Mouse (Mus musculus) B cell, adult 67 days (primary cell): Measurements from ENCODE around the gene Tnc. TPM values are rescaled to one million over a fixed set of nuclear protein-coding genes. Genes with fewer than 3 reads are reported as not detected.

ENCODE experiments used
- total RNA-seq, 2 experiments: library from RNA; stranded (reverse); gene quantifications; 4 replicates each; pipeline ENCODE4 v1.2.4; 2023

Gene Tnc
- not detected for total RNA-seq

DNA sequence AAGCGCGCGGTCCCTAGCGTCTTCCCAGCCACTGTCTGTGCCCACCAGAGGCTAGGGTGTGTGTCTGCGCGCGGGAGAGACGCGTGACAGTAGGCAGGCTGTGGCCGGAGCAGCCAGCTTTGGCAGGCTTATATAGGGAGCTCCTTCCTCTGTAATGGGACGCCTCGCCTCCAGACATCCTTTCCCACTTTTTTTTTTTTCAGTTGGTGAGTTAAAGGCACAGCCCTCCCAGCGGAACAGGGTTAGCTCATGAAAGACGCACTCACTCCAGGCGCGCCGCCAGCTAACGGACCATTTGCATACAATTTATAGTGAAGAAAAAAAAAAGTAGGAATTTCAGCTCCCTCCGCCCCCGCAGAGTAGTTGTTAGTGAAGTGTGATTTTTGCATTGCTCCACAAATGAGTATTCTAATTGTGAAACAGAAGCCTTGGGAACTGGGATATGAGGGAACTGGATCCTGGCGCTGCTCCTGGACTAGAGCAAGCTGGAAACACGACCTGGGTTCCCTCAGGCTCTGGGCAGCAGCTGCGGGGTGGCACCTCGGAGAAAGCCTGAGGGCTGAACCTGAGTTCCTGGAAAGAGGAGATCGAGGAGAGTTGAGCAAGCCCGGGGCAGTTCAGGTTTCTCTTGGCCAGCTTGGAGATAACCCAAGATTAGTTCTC lies at the start of gene Tnc:
Tnc (minus strand) TSS at position 185 of the 663 bp plus-strand sequence.

Other genes with a start within 250 kb of the Tnc start
- under 1 TPM; 0.15 to 0.27 TPM for gene Tnfsf8, start 185.7 kb downstream of the Tnc start, total RNA-seq